Mouse (Mus musculus): ENCODE measurements around the gene Gm2916.
"Not testable (repeated sequence)": the region's sequence is repeated elsewhere in the genome, so short reads cannot be mapped to it uniquely, and the experiment has no call there.

Gm2916 gene

GRCm38 (mm10) chr14:3883872-3884271, at the start of gene Gm2916:
TSS of gene Gm2916 (plus strand) at chr14:3884172.
- not testable (repeated sequence) for DNase-seq

- not testable (repeated sequence) for DNase-seq
Measured at GRCm38 (mm10) chr14:3845945-3846344, 38.0 kb upstream of the Gm2916 start, which contains the start of gene Gm3033. TSS of gene Gm3033 (plus strand) at chr14:3846245.

GRCm38 (mm10) chr14:3931456-3931855, 47.5 kb downstream of the Gm2916 start, which contains the start of gene Gm3029:
TSS of gene Gm3029 (plus strand) at chr14:3931756.
- not testable (repeated sequence) for DNase-seq

- DNase-seq, result not testable (repeated sequence)
Measured at GRCm38 (mm10) chr14:3963247-3963646, 79.3 kb downstream of the Gm2916 start, which contains the start of gene Gm3095. TSS of gene Gm3095 (plus strand) at chr14:3963547.
